ENCODE assay signal across 9 mouse cellular contexts in genomic region chr5:52116404-52116803, GRCm38 (mm10).
DNase-seq lines count a peak whose midpoint lies in the region; ATAC-seq and TF ChIP-seq lines count a peak whose summit lies in the region.
"Had no signal": no experiment of that assay in that cellular context is flagged by ENCODE, and none has a peak within 500 bp of the region (broad histone marks: within the 10 kb centered on the region; RNA-seq: fewer than 3 reads in every experiment).

No protein-coding gene starts in this region.

- H3K4me1 ChIP-seq in heart, embryonic 12.5 days (replicated peaks), result peaks cover 21% of the 10 kb centered on the region
- peaks cover 28% of the 10 kb centered on the region for H3K4me1 ChIP-seq in E14TG2a.4 (replicated peaks; ENCODE audit: low read depth, low read length)
- H3K4me1 ChIP-seq in embryonic facial prominence, embryonic 14.5 days (ENCODE audit: control insufficient read depth, insufficient read depth, low read length), result peaks cover 13% of the 10 kb centered on the region; the same call in 1 of the 2 replicates
- peaks cover 17% of the 10 kb centered on the region for H3K4me1 ChIP-seq in intestine, embryonic 16.5 days (ENCODE audit: control insufficient read depth, insufficient read depth, low read length)
- peaks cover 24% of the 10 kb centered on the region for H3K4me1 ChIP-seq in neural tube, embryonic 12.5 days

- no peak for DNase-seq in heart, adult 9 months (ENCODE audit: low spot score in 2 of 2)
- no peak for DNase-seq in embryonic facial prominence, embryonic 14.5 days (ENCODE audit: low spot score)
- no peak for DNase-seq in T-cell, adult 2 months (ENCODE audit: low spot score)
- no peak for DNase-seq in spleen, postnatal 10 days (ENCODE audit: low spot score in 2 of 2)

- ATAC-seq in heart, embryonic 12.5 days (ENCODE audit: insufficient number of reproducible peaks, low FRiP score), result no peak
- ATAC-seq in embryonic facial prominence, embryonic 14.5 days (ENCODE audit: low read depth), result no peak
- ATAC-seq in intestine, embryonic 16.5 days, result no peak
- ATAC-seq in neural tube, embryonic 12.5 days (ENCODE audit: low FRiP score, low read depth), result peak; percentile 23

- H3K27ac ChIP-seq in heart, embryonic 12.5 days (ENCODE audit: poor library complexity, severe bottlenecking), result no peak overlapping the region
- no peak overlapping the region for H3K27ac ChIP-seq in embryonic facial prominence, embryonic 14.5 days (replicated peaks; ENCODE audit: low read depth, low read length)
- H3K27ac ChIP-seq in intestine, embryonic 16.5 days (ENCODE audit: low read length), result no peak overlapping the region
- no peak overlapping the region for H3K27ac ChIP-seq in neural tube, embryonic 12.5 days
- H3K27ac ChIP-seq: liver, embryonic 14.5 days had no signal

- no peak for TF ChIP-seq CTCF in E14TG2a.4 (conservative IDR thresholded peaks at IDR 0.05; ENCODE audit: low read length)

- H3K9ac ChIP-seq in heart, embryonic 12.5 days, result peak overlapping the region; percentile 77; the same call in 1 of the 2 replicates
- H3K9ac ChIP-seq in embryonic facial prominence, embryonic 14.5 days (ENCODE audit: low read depth, low read length), result peak overlapping the region; percentile 65; the same call in 1 of the 2 replicates
- H3K9ac ChIP-seq in intestine, embryonic 16.5 days (ENCODE audit: low read depth, low read length), result no peak overlapping the region
- H3K9ac ChIP-seq in neural tube, embryonic 12.5 days, result no peak overlapping the region
- H3K9ac ChIP-seq: liver, embryonic 14.5 days had no signal

- no peaks in the 10 kb centered on the region; the same call in 1 of the 2 replicates for H3K27me3 ChIP-seq in heart, embryonic 12.5 days (replicated peaks)
- H3K27me3 ChIP-seq in E14TG2a.4 (ENCODE audit: insufficient read depth, low read length), result peaks cover 66% of the 10 kb centered on the region
- H3K27me3 ChIP-seq in embryonic facial prominence, embryonic 14.5 days (replicated peaks; ENCODE audit: control insufficient read depth, insufficient read depth, low read length), result peaks cover 54% of the 10 kb centered on the region
- peaks cover 30% of the 10 kb centered on the region for H3K27me3 ChIP-seq in intestine, embryonic 16.5 days (replicated peaks; ENCODE audit: control insufficient read depth, insufficient read depth, low read length)
- H3K27me3 ChIP-seq in neural tube, embryonic 12.5 days (replicated peaks), result peaks cover 41% of the 10 kb centered on the region

- no peaks in the 10 kb centered on the region for H3K36me3 ChIP-seq in heart, embryonic 12.5 days
- H3K36me3 ChIP-seq in E14TG2a.4 (ENCODE audit: insufficient read depth, low read length), result no peaks in the 10 kb centered on the region
- H3K36me3 ChIP-seq in embryonic facial prominence, embryonic 14.5 days (ENCODE audit: control insufficient read depth, insufficient read depth, low read length), result no peaks in the 10 kb centered on the region
- H3K36me3 ChIP-seq in intestine, embryonic 16.5 days (ENCODE audit: control insufficient read depth, insufficient read depth, low read length), result no peaks in the 10 kb centered on the region
- no peaks in the 10 kb centered on the region for H3K36me3 ChIP-seq in neural tube, embryonic 12.5 days

- H3K9me3 ChIP-seq in heart, embryonic 12.5 days (replicated peaks), result no peaks in the 10 kb centered on the region
- H3K9me3 ChIP-seq in E14TG2a.4 (ENCODE audit: low read length), result no peaks in the 10 kb centered on the region
- H3K9me3 ChIP-seq in embryonic facial prominence, embryonic 14.5 days (ENCODE audit: control insufficient read depth, low read length), result no peaks in the 10 kb centered on the region
- H3K9me3 ChIP-seq in intestine, embryonic 16.5 days (ENCODE audit: control insufficient read depth, low read length), result no peaks in the 10 kb centered on the region
- no peaks in the 10 kb centered on the region for H3K9me3 ChIP-seq in neural tube, embryonic 12.5 days

- 3% methylated on average over 17 of the region's 17 CpGs for WGBS in heart, embryonic 12.5 days
- 7% methylated on average over 17 of the region's 17 CpGs for WGBS in embryonic facial prominence, embryonic 14.5 days
- 2% methylated on average over 17 of the region's 17 CpGs for WGBS in intestine, embryonic 16.5 days
- 3% methylated on average over 17 of the region's 17 CpGs for WGBS in neural tube, embryonic 12.5 days

- peak overlapping the region; percentile 90 for H3K4me3 ChIP-seq in heart, embryonic 12.5 days
- peak overlapping the region; percentile 83 for H3K4me3 ChIP-seq in E14TG2a.4 (replicated peaks; ENCODE audit: low read length)
- peak overlapping the region; percentile 74 for H3K4me3 ChIP-seq in embryonic facial prominence, embryonic 14.5 days (ENCODE audit: low read depth, low read length)
- H3K4me3 ChIP-seq in intestine, embryonic 16.5 days (ENCODE audit: low read length), result peak overlapping the region; percentile 64
- H3K4me3 ChIP-seq in neural tube, embryonic 12.5 days, result peak overlapping the region; percentile 67

- H3K4me2 ChIP-seq in heart, embryonic 12.5 days, result peak overlapping the region; percentile 100
- peak overlapping the region; percentile 100 for H3K4me2 ChIP-seq in embryonic facial prominence, embryonic 14.5 days (ENCODE audit: low read depth, low read length)
- H3K4me2 ChIP-seq in intestine, embryonic 16.5 days (ENCODE audit: low read depth, low read length), result peak overlapping the region; percentile 99
- H3K4me2 ChIP-seq in neural tube, embryonic 12.5 days (replicated peaks), result peak overlapping the region; percentile 100

Comparison
In these comparisons a context has a peak if more than half of its experiments do, and no peak if none do; other contexts are left out.
1. H3K9ac ChIP-seq: peak in heart, embryonic 12.5 days (single experiment) and embryonic facial prominence, embryonic 14.5 days (single experiment); none in intestine, embryonic 16.5 days (single experiment) and neural tube, embryonic 12.5 days (single experiment).
2. Peak in every context shown above with its lines, with median percentiles within 50 percentile points of each other: H3K4me2 ChIP-seq and H3K4me3 ChIP-seq.